Mouse (Mus musculus): ENCODE measurements around the gene Pex5. TPM values are rescaled to one million over a fixed set of nuclear protein-coding genes. Genes with fewer than 3 reads are reported as not detected.
A peak's percentile ranks its signal among the peaks of the same experiment; 100 is the strongest.

The Pex5 gene
- total RNA-seq (2015), result 15.5 and 20.7 TPM in 2 replicates
- 18.9 and 20.6 TPM in 2 replicates for total RNA-seq (2017)

DNA sequence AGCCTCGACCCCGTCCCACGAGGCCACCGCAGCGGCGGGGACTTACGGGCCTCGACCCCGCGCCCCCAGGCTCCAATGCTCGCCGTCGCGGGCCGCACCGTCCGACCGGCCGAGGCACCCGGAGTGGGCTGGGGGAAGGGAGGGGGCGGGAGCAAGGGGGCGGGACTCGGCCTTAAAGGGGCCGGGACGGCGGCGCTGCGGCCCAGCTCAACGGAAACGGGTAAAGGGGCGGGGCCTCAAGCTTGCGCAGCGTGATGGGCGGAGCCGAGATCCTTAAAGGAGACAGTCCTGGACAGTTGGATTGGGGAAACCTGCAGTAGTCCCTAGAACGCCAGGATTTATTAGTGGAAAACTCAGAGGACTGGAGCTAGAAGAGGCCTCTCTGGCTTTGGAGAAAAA is at the start of gene Pex5:
Pex5 (minus strand) TSS at position 141 of the 399 bp plus-strand sequence.
- ATAC-seq (replicated peaks; ENCODE audit: poor library complexity), result peak; percentile 79

GRCm38 (mm10) chr6:124463881-124464291 is 49.0 kb upstream of the Pex5 start:
- ATAC-seq (replicated peaks; ENCODE audit: poor library complexity), result peak; percentile 33

- ATAC-seq (replicated peaks; ENCODE audit: poor library complexity), result peak; percentile 15; the same call in 1 of the 2 replicates
Observed at GRCm38 (mm10) chr6:124459388-124459787, 44.5 kb upstream of the Pex5 start.

DNA sequence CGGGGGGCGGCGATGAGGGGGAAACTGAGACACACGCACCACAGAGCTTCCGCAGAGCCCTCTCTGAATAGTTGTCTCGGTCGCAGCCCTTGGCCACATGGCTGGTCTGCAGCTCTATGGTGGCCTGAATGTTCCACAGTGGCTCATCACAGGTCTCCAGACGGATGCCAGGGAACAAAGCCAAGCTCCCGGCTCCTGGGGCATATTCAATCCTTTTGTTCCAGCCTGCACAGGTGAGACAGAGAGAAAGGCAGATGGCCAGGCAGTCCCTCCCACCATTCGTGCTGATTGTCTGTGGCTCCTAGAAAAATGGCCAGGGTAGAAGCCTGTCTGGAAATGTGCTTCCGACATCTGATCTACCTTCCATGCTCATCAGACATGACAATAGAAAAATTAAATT is 43.6 kb upstream of the Pex5 start:
- no peak for ATAC-seq (replicated peaks; ENCODE audit: poor library complexity)

- ATAC-seq (replicated peaks; ENCODE audit: poor library complexity), result no peak
Observed at GRCm38 (mm10) chr6:124457827-124458226, 43.0 kb upstream of the Pex5 start.

DNA sequence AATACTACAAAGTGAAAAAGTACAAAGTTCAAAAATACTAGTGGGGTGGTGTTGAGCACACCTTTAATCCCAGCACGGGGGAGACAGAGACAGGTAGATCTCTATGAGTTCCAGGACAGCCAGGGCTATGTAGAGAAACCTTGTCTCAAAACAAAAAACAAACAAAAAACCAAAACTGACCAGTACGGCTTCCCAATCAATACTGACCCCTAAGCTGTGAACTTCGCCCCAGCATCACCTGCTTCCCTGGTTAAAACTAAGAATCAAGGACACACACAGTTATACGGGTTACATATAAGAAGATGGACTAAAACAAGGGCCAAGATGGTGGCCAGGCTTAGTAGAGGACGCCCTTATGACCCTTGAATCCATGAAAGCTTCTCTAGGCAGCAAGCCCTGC is 41.4 kb upstream of the Pex5 start:
- ATAC-seq (replicated peaks; ENCODE audit: poor library complexity), result no peak

GRCm38 (mm10) chr6:124453756-124454155 is 38.9 kb upstream of the Pex5 start:
- no peak for ATAC-seq (replicated peaks; ENCODE audit: poor library complexity)

DNA sequence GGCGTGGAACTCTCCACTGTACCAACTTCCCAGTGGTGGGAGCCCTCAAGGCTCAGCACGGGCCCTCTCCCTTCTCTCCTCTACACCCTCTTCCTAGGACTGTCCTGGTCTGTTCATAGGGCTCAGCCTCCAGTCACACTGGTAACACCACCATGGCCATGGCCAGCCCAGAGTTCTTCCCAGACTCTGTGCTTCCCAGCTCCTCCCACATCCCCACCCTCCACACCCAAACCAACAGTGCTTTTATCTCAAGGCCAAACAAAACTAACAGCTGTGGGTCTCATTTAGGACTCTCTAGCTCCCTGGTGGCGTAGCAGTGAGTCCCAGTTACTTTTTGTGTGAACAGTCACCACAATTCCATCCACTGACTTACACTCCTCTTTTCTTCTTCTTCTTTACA is 37.1 kb upstream of the Pex5 start:
- ATAC-seq (replicated peaks; ENCODE audit: poor library complexity), result peak; percentile 42

DNA sequence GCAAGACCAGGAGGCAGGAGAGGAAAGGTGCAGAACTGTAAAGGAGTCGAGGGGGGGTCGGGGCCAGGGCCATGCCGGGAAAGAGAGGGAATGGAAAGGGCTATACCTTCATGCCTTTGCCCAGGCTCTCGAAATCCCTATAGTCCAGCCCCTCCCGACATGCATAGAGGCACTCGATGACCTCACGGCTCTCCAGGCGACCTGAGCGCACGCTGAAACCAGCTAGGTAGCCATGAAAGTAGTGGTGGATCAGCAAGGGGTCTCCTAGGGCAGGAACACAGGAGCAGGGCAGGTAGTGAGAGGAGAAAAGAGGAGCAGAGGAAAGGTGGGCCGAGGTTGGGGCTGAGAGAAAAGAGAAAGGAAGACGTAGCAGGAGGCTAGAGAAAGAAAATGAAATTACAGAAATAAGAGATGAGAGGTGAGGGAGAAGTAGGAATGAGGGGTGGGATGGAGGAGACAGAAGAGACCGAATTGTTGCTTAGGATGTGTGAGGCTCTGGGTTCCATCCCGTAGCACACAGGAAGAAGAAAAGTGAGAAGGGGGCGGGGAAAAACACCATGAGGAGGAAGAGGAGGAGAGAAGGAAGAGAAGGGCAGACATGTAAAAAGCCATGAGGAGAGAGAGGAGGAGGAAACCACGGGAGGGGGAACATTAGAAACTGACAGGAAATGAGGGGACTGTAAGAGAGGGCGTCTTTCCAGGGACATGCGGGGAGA is 35.0 kb upstream of the Pex5 start:
- no peak for ATAC-seq (replicated peaks; ENCODE audit: poor library complexity)

DNA sequence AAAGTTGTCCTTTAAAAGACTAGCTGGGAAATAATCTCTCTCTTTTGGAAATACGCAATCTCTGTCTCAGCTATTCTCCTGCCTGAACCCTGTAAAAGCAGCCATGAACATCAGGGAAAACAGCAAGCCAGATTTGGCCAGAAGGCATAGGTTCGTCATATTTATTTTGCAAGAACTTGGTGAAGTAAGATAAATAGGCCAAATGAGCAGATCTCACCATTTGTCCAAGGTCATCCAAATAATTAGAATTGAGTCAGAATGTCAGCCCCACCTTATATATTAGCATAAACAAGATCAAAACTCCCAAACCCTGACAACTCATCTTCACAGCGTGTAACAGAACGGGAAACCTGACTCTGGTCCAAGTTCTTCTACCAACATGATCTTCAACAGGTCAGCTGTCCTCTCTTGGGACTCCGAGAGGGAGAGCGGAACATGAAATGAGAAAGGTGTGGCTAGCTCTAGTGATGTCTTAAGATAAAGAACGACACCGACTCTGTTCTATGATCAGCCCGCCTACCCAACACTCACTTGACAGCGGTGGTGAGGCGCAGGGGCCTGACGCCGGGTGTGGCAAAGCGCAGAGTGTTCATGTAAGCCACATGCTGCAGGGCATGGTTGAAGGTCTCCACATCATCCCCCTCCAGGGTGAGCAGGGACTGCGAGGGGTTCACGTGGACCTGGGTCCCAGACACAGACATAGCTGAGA is 34.2 kb upstream of the Pex5 start:
- ATAC-seq (replicated peaks; ENCODE audit: poor library complexity), result no peak

DNA sequence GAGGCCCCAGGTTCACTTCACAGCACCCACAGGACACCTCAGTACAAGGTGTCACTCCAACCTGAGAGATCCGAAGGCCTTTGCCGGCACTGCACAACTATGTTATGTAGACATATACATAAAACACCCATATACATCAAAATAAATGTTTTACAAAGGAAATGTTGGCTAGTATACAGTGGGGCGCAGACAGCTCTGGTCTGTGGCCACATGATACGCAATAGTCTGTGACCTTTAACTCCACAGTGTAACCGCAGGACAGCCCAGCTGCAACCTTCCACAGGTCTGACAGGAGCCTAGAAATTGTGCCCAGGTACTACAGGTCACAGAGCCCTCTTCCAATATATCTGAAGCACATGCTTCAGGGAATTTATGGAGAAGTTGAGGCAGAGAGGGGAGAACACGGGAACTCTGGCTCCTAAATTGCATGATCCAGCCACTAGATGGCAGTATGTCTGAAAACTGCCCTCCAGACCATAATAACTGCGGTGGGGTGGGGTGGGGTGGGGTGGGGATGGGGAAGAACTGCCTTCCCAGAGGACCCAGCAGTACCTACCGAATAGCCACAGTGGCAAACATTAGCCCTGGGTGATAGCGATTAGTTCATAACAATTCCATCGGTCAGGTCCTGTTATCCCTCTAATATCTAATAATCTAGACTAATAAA is 33.5 kb upstream of the Pex5 start:
- peak; percentile 64 for ATAC-seq (replicated peaks; ENCODE audit: poor library complexity)

- no peak for ATAC-seq (replicated peaks; ENCODE audit: poor library complexity)
Observed at GRCm38 (mm10) chr6:124447356-124447755, 32.5 kb upstream of the Pex5 start.

GRCm38 (mm10) chr6:124446459-124446858 is 31.6 kb upstream of the Pex5 start:
- ATAC-seq (replicated peaks; ENCODE audit: poor library complexity), result no peak

- ATAC-seq (replicated peaks; ENCODE audit: poor library complexity), result no peak
Observed at GRCm38 (mm10) chr6:124446024-124446423, 31.2 kb upstream of the Pex5 start.

DNA sequence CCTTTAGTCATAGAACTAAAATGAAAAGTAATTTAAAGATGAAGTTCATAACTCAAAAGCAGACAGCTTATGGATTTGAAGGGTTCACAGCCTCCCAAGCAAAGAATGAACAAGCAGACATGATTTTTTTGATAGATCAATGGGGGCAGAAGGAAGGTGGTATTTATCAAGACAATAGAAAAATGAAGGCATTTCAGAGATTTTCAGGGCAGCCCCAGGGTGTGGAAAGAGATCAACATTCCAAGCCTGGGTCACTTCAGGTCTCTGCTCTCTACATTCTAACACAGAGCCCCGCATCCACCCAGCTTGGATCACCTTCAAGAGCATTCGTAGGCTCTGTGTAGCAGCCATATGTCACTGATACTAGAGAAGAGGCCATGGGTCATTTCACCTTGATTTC is 28.5 kb upstream of the Pex5 start:
- ATAC-seq (replicated peaks; ENCODE audit: poor library complexity), result no peak

DNA sequence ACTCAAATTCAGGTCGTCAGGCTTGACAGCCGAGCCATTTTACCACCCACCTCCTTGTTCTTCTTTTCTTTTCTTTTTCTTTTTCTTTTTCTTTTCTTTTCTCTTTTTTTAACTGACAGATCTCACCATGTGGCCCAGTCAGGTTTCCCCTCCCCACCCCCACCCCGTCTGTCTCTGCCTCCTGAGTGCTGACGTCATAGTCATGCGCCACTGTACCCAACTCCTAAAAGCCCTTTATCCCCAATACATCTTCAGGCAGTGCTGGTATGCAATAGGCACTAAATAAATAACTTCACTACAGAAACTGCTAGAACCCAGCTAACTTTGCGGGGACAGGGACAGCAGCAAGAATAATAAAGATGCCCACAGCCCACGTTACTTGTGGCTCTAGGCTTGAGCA is 21.4 kb upstream of the Pex5 start:
- no peak for ATAC-seq (replicated peaks; ENCODE audit: poor library complexity)

DNA sequence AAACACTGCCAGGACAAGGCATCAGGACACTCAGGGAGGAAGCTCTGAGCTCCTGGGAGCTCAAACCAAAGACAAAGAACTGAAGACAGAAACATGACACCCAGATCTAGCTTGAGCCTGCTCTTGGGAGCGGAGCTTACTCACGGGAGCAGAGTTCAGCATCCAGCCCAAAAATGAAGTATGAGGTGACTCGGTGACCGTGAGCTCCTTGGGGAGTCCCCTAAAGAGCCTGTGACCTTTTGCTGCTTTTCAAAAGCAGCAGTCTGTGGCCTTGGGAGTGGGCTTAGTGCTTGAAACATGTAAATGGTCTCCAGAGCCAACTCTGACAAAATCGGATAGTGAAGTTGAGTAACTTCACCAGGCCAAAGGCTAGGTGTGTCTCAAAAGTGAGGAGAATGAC is 20.3 kb upstream of the Pex5 start:
- no peak for ATAC-seq (replicated peaks; ENCODE audit: poor library complexity)

- ATAC-seq (replicated peaks; ENCODE audit: poor library complexity), result no peak
Observed at GRCm38 (mm10) chr6:124433688-124434324, 18.9 kb upstream of the Pex5 start.

GRCm38 (mm10) chr6:124430784-124431495 is 16.1 kb upstream of the Pex5 start:
- no peak for ATAC-seq (replicated peaks; ENCODE audit: poor library complexity)

DNA sequence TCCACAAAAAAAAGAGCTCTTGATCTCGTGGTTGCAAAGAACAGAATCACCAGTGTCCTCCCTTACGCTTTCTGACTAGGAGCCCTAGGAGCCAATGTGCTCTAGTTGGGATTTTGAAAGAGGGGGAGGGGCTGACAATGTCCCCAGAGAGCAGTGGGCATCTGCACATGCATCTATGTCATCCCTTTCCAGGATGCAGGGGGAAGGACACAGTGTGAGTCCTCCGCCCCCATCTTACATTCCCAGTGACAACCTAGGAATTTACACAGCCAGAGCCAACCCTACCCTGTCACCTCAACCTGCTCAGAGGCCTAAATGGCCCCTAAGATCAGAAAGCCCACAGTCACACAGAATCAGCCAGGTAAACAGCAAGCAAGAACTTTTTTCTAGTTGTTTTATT is 15.5 kb upstream of the Pex5 start:
- ATAC-seq (replicated peaks; ENCODE audit: poor library complexity), result no peak

Data from megakaryocyte progenitor cell, adult 5-6 weeks (primary cell).